Mouse (Mus musculus) adrenal gland, postnatal 25 days (tissue): ENCODE measurements at regions not wholly inside any gene's neighbourhood (a gene's known extent, or its start where the extent isn't known, plus 50 kb on each side); places are given as distances from the start of the nearest gene placed in this dataset.

Experiments used
- DNase-seq: peaks from one replicate; pipeline ENCODE4 v3.0.0; 2021; ENCODE audit warnings: mixed read lengths

- no peak for DNase-seq
Measured at GRCm38 (mm10) chr12:106480281-106481060, 470.4 kb downstream of the Vrk1 start.

GRCm38 (mm10) chr12:106501622-106502327 is 491.7 kb downstream of the Vrk1 start:
- DNase-seq, result no peak

- DNase-seq, result no peak
Measured at GRCm38 (mm10) chr12:106504285-106504684, 494.3 kb downstream of the Vrk1 start.

GRCm38 (mm10) chr12:106514057-106514456 is 504.0 kb downstream of the Vrk1 start:
- DNase-seq, result no peak

- DNase-seq, result no peak
Measured at GRCm38 (mm10) chr12:106515257-106515788, 505.3 kb downstream of the Vrk1 start.

- DNase-seq, result no peak
Measured at GRCm38 (mm10) chr12:106519141-106519540, 509.1 kb downstream of the Vrk1 start.

GRCm38 (mm10) chr12:106524411-106524810 is 514.4 kb downstream of the Vrk1 start:
- no peak for DNase-seq

GRCm38 (mm10) chr12:106527116-106527515 is 517.1 kb downstream of the Vrk1 start:
- no peak for DNase-seq

- DNase-seq, result no peak
Measured at GRCm38 (mm10) chr12:106527699-106528434, 517.8 kb downstream of the Vrk1 start.

GRCm38 (mm10) chr12:106528521-106528920 is 518.5 kb downstream of the Vrk1 start:
- no peak for DNase-seq

GRCm38 (mm10) chr12:106529175-106529574 is 519.1 kb downstream of the Vrk1 start:
- DNase-seq, result no peak

GRCm38 (mm10) chr12:106535086-106535485 is 525.1 kb downstream of the Vrk1 start:
- DNase-seq, result no peak

GRCm38 (mm10) chr12:106535628-106536288 is 525.7 kb downstream of the Vrk1 start:
- DNase-seq, result no peak

GRCm38 (mm10) chr12:106536289-106536636 is 526.2 kb downstream of the Vrk1 start:
- no peak for DNase-seq

- no peak for DNase-seq
Measured at GRCm38 (mm10) chr12:106540003-106540402, 530.0 kb downstream of the Vrk1 start.

- DNase-seq, result no peak
Measured at GRCm38 (mm10) chr12:106559566-106559965, 549.5 kb downstream of the Vrk1 start.

GRCm38 (mm10) chr12:106565263-106565681 is 555.2 kb downstream of the Vrk1 start:
- no peak for DNase-seq

GRCm38 (mm10) chr12:106566361-106566760 is 556.3 kb downstream of the Vrk1 start:
- no peak for DNase-seq

GRCm38 (mm10) chr12:106567116-106567515 is 557.1 kb downstream of the Vrk1 start:
- no peak for DNase-seq

GRCm38 (mm10) chr12:106568541-106569085 is 558.6 kb downstream of the Vrk1 start:
- no peak for DNase-seq

GRCm38 (mm10) chr12:106572956-106573355 is 562.9 kb downstream of the Vrk1 start:
- no peak for DNase-seq

GRCm38 (mm10) chr12:106582760-106583159 is 572.7 kb downstream of the Vrk1 start:
- DNase-seq, result no peak
